ENCODE assay signal across 8 mouse cellular contexts in genomic region chr3:88142916-88143771, GRCm38 (mm10). TPM values are rescaled to one million over a fixed set of nuclear protein-coding genes. Genes with fewer than 3 reads are reported as not detected.
DNase-seq lines count a peak whose midpoint lies in the region; ATAC-seq lines count a peak whose summit lies in the region.

No protein-coding gene starts in this region.

- H3K4me1 ChIP-seq in intestine, embryonic 16.5 days (ENCODE audit: control insufficient read depth, insufficient read depth, low read length), result peaks cover 72% of the 10 kb centered on the region
- peaks cover 95% of the 10 kb centered on the region for H3K4me1 ChIP-seq in liver, embryonic 13.5 days (replicated peaks)

- ATAC-seq in common myeloid progenitor, adult 5-6 weeks (replicated peaks; ENCODE audit: low read depth, poor library complexity, severe bottlenecking), result 0 out of 2 replicates have a peak, but pooled peaks have one; percentile 2
- ATAC-seq in intestine, embryonic 16.5 days, result 0 out of 2 replicates have a peak, but pooled peaks have one; percentile 4
- ATAC-seq in liver, embryonic 13.5 days (ENCODE audit: low read depth), result peak; percentile 34

- under 1% methylated on average over 32 of the region's 33 CpGs for WGBS in intestine, embryonic 16.5 days
- under 1% methylated on average over 33 of the region's 33 CpGs for WGBS in liver, embryonic 13.5 days (ENCODE audit: insufficient replicate concordance)

- peak overlapping the region; percentile 90 for H3K4me3 ChIP-seq in intestine, embryonic 16.5 days (ENCODE audit: low read length)
- H3K4me3 ChIP-seq in liver, embryonic 13.5 days (replicated peaks), result peak overlapping the region; percentile 86

- peak overlapping the region; percentile 79 for H3K4me2 ChIP-seq in intestine, embryonic 16.5 days (ENCODE audit: low read depth, low read length)
- peak overlapping the region; percentile 99 for H3K4me2 ChIP-seq in liver, embryonic 13.5 days

- H3K27me3 ChIP-seq in intestine, embryonic 16.5 days (replicated peaks; ENCODE audit: control insufficient read depth, insufficient read depth, low read length), result no peaks in the 10 kb centered on the region
- no peaks in the 10 kb centered on the region for H3K27me3 ChIP-seq in liver, embryonic 13.5 days

- H3K9me3 ChIP-seq in intestine, embryonic 16.5 days (ENCODE audit: control insufficient read depth, low read length), result no peaks in the 10 kb centered on the region
- no peaks in the 10 kb centered on the region for H3K9me3 ChIP-seq in liver, embryonic 13.5 days (replicated peaks)

- intact Hi-C loops in gastrocnemius, postnatal 36 days (cut with DNase I), result no loop called here

- DNase-seq in 3134 (ENCODE audit: extremely low read depth, insufficient read length, low spot score), result peak; percentile 75
- DNase-seq in Muller cell, postnatal 12 days (ENCODE audit: inconsistent ontology term), result peak; percentile 79
- DNase-seq in gastrocnemius, postnatal 36 days, result peak; percentile 66 to 72
- DNase-seq in liver, embryonic 13.5 days, result peak; percentile 56
- DNase-seq in naive thymus-derived CD4-positive, alpha-beta T cell, adult 2 months (ENCODE audit: low read depth), result peak; percentile 63
- DNase-seq in testis, postnatal 14 days (ENCODE audit: low spot score), result peak; percentile 62

- H3K36me3 ChIP-seq in intestine, embryonic 16.5 days (ENCODE audit: control insufficient read depth, insufficient read depth, low read length), result no peaks in the 10 kb centered on the region
- 0 out of 2 replicates have a peak, but pooled peaks cover 6% of the 10 kb centered on the region for H3K36me3 ChIP-seq in liver, embryonic 13.5 days

- peak overlapping the region; percentile 100 for H3K27ac ChIP-seq in intestine, embryonic 16.5 days (ENCODE audit: low read length)
- peak overlapping the region; percentile 97 for H3K27ac ChIP-seq in liver, embryonic 13.5 days

- peak overlapping the region; percentile 93 for H3K9ac ChIP-seq in intestine, embryonic 16.5 days (ENCODE audit: low read depth, low read length)
- peak overlapping the region; percentile 90 for H3K9ac ChIP-seq in liver, embryonic 13.5 days

RNA-seq across cellular contexts. Expression of gene Mef2d, which starts 1.0 kb away (rescaled TPM):
- 32.2 and 46.4 TPM in 2 replicates for total RNA-seq in common myeloid progenitor, adult 5-6 weeks (2017)
- 100 to 1,000 TPM; 156 to 174 TPM for total RNA-seq in gastrocnemius, postnatal 36 days (2021)
- polyA plus RNA-seq in intestine, embryonic 16.5 days (2015; fragmentation: Nextera tagmentation; extraction: Ambion mirVana), result 13.7 and 23.2 TPM in 2 replicates
- polyA plus RNA-seq in liver, embryonic 13.5 days (2015; fragmentation: Nextera tagmentation; extraction: Ambion mirVana), result 5.5 and 7.5 TPM in 2 replicates

Comparison
In these comparisons a context has a peak if more than half of its experiments do, and no peak if none do; other contexts are left out.
1. Peak in every context shown above with its lines: DNase-seq, ATAC-seq, H3K4me3 ChIP-seq and H3K27ac ChIP-seq.